Mouse (Mus musculus): ENCODE data around the gene Acot5.

GRCm38 (mm10) chr12:84051937-84052474, 17.1 kb upstream of the Acot5 start, which contains the start of gene Acot3:
- no peak for TF ChIP-seq POLR2A (IDR thresholded peaks at IDR 0.05; ENCODE audit: low read depth, low read length)
- no peak for TF ChIP-seq CTCF (IDR thresholded peaks at IDR 0.05; ENCODE audit: extremely low read depth, insufficient read length, insufficient replicate concordance, low read depth, low read length)
